Mouse (Mus musculus): ENCODE data around the gene Gjd3. TPM values are rescaled to one million over a fixed set of nuclear protein-coding genes. Genes with fewer than 3 reads are reported as not detected.
A peak's percentile ranks its signal among the peaks of the same experiment; 100 is the strongest.

Gjd3 gene
- polyA plus RNA-seq, 1 experiment from 2014 or later = 4.4 TPM

DNA sequence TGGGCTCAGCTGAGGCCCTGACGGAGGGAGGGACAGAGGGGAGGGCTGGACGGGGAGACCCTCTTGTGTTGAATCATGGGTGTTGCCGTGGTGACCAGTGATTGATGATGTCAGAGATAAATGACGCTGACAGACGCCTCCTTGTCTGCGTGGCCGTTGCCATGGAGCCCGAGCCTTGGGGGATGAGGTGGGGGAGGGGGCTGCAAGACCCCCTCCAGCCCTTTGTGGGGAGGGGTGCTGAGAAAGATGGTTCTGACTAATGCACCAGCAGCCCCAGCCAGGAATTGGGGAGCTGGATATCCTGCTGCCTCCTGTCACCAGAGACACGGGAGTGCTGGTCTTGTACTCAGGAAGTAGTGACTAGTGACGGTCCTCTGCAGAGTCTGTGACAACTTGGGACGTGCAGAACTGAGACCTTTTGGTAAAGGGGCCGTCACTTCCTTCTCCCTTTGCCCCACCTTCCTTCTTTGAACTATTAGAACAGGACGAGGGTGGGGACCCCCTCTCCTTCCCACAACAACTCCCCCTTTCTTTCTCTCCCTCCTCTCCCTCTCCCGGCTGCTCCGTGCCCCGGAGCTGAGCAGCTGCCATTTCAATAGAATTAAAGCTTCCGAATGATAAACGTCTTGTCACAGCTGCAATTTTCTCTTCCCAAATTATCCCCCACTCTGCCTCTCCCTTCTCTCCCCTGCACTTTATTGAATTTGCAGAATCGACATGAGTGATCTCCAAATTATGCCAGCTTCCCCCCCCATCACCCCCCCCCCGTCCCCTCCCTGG lies 13.9 kb downstream of the Gjd3 start:
- H3K36me3 ChIP-seq = peaks cover 59% of the 10 kb centered on the region
- no peak for ATAC-seq (replicated peaks; ENCODE audit: insufficient number of reproducible peaks, insufficient read depth, low FRiP score, low read depth)
- WGBS = 28% methylated on average over 20 of the region's 20 CpGs

DNA sequence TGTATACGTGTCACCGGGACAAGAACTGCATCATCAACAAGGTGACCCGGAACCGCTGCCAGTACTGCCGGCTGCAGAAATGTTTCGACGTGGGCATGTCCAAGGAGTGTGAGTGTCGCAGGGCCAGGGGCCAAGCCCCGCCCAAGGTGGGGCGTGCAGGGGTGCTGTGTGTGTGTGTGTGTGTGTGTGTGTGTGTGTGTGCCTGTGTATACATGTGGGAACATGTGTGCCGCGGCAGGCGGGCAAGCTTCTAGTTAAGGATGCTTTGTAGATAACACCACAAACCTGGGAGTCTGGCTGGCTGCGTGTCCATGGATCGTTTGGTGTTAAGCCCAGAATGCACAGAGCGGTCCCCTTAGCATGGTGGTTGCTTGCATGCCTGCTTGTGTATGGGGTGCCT lies 14.7 kb downstream of the Gjd3 start:
- WGBS = 51% methylated on average over 16 of the region's 16 CpGs
- H3K4me2 ChIP-seq = no peak overlapping the region
- H3K27me3 ChIP-seq = no peaks in the 10 kb centered on the region
- H3K9me3 ChIP-seq (replicated peaks) = no peaks in the 10 kb centered on the region
- peaks cover 50% of the 10 kb centered on the region for H3K36me3 ChIP-seq
- peak overlapping the region; percentile 39; the same call in 1 of the 2 replicates for H3K27ac ChIP-seq
- no peak overlapping the region for H3K4me3 ChIP-seq
- H3K4me1 ChIP-seq (replicated peaks) = peaks cover 87% of the 10 kb centered on the region
- no peak overlapping the region for H3K9ac ChIP-seq
- no peak for ATAC-seq (replicated peaks; ENCODE audit: insufficient number of reproducible peaks, insufficient read depth, low FRiP score, low read depth)

More for the DNA sequence above, 13.9 kb downstream of the Gjd3 start:
- peak overlapping the region; percentile 39; the same call in 1 of the 2 replicates for H3K27ac ChIP-seq
- H3K9ac ChIP-seq = no peak overlapping the region
- no peaks in the 10 kb centered on the region for H3K9me3 ChIP-seq (replicated peaks)
- H3K4me3 ChIP-seq = no peak overlapping the region
- peaks cover 84% of the 10 kb centered on the region for H3K4me1 ChIP-seq (replicated peaks)
- no peaks in the 10 kb centered on the region for H3K27me3 ChIP-seq
- H3K4me2 ChIP-seq = no peak overlapping the region; the same call in 1 of the 2 replicates

DNA sequence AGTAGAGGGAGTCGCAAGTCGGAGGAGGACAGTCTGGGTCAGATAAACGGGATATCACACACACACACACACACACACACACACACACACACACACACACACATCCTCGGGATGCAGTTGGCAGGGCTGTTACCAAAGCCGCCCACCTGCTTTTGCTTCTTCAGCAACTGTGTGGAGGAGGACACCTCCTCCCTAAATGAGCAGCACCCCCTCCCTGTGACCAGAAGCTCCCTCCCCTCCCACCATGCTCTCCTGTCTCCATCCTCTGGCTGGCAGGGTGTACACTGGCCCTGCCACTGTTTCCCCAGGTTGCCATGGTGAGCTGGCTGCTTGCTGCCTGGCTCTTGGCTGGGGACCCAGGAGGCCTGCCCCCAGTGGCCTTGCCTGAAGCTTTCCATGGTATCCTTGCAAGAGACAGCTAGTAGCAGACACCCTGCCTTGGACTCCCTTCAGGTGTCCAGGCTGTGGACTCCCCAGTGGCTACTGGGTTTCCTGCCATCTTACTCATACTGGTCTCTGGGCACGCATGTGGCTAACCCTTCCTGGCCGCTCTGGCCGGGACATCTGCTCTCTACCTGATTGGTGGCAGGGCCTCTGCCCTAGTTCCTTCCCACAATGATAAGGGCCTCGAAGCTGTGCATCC lies 16.2 kb downstream of the Gjd3 start:
- Histone ChIP-seq H3K36me3 (peaks cover 37% of the 10 kb centered on the region), H3K27ac (no peak overlapping the region; the same call in 1 of the 2 replicates), H3K4me1 (replicated peaks) (peaks cover 100% of the 10 kb centered on the region), H3K4me2 (0 out of 2 replicates have a peak overlapping the region, but pooled peaks have one; percentile 1), H3K9me3 (replicated peaks) (no peaks in the 10 kb centered on the region), H3K4me3 (no peak overlapping the region), H3K27me3 (no peaks in the 10 kb centered on the region), H3K9ac (no peak overlapping the region)
- ATAC-seq (replicated peaks; ENCODE audit: insufficient number of reproducible peaks, insufficient read depth, low FRiP score, low read depth) = 0 out of 2 replicates have a peak, but pooled peaks have one; percentile 12
- 33% methylated on average over 9 of the region's 9 CpGs for WGBS

DNA sequence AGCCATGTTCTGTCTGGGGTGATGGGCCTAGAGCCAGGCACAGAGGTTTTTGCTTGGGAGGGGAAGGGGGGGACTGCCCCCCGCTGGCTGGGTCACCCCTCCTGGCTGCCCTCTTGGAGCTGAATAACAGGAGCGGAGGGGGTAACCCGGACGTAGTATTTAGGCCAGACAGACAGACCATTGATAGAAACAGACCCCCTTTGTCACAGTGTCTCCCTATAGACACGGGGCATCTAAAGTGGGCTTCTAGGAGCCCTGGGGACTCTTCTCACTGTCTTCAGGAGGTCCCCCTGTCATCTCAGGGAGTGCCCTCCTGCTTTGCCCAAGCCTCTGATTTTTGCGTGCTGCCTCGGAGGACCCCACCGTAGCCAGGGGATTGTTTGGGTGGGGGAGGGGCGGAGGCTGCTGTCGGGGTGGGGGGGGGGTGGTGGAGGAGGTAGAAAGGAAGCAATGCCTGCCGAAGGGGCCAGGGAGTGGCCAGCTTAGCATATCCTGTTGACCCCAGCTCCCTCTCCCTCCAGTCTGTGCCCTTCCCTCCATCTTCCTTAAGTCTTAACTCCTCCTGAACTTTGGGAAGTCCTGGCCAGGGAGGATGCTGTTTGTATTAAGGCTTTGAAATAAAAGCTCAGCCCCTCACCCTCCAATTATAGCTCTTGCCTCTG lies 17.3 kb downstream of the Gjd3 start:
- Histone ChIP-seq H3K4me2 (peak overlapping the region; percentile 95; the same call in 1 of the 2 replicates), H3K9me3 (replicated peaks) (no peaks in the 10 kb centered on the region), H3K27ac (no peak overlapping the region; the same call in 1 of the 2 replicates), H3K4me1 (replicated peaks) (peaks cover 100% of the 10 kb centered on the region), H3K9ac (0 out of 2 replicates have a peak overlapping the region, but pooled peaks have one; percentile 33), H3K27me3 (no peaks in the 10 kb centered on the region), H3K4me3 (peak overlapping the region; percentile 70; the same call in 1 of the 2 replicates), H3K36me3 (peaks cover 28% of the 10 kb centered on the region)
- WGBS = 29% methylated on average over 11 of the region's 11 CpGs
- ATAC-seq (replicated peaks; ENCODE audit: insufficient number of reproducible peaks, insufficient read depth, low FRiP score, low read depth) = no peak

DNA sequence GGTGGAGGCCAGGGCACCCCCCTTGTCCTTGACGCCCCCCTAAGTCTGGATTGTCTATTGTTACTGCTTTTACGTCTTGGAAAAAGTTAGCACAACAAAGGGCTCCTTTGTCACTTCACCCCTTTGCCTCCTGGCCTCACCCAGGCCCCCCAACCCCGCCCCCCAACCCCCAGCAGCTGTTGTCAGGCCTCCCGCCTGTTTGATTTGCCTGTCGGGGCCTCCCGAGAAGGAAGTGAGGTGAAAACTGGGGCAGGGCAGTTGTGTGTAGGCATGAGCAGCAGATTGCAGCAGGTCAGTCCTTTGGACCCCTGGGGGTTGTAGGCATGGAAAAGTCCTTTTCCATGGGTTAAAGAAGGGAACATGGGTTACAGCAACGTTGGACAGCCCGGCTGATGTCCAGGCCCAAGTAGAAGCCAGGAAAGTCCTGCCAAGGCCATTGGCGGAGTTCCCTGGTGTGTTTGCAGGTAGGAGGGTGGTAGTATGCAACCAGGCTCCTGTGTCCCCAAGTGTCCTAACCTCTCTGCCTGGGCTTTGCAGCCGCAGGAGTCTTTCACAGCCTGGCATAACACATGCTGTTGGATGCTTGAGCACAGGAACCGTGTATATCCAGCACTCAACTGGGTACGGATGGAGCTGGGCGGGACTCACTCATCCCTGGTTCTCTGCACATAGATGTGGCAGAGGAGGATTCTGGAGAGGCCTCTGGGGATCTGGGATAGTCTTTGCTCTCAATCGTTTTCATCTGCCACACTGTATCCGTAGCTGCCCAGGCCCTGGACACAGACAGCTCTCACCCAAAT lies 18.0 kb downstream of the Gjd3 start:
- Histone ChIP-seq H3K27ac (peak overlapping the region; percentile 91), H3K9ac (peak overlapping the region; percentile 53), H3K9me3 (replicated peaks) (no peaks in the 10 kb centered on the region), H3K4me2 (peak overlapping the region; percentile 95), H3K4me3 (peak overlapping the region; percentile 70), H3K27me3 (no peaks in the 10 kb centered on the region), H3K4me1 (replicated peaks) (peaks cover 99% of the 10 kb centered on the region), H3K36me3 (peaks cover 22% of the 10 kb centered on the region)
- no peak for ATAC-seq (replicated peaks; ENCODE audit: insufficient number of reproducible peaks, insufficient read depth, low FRiP score, low read depth)
- 35% methylated on average over 15 of the region's 15 CpGs for WGBS

DNA sequence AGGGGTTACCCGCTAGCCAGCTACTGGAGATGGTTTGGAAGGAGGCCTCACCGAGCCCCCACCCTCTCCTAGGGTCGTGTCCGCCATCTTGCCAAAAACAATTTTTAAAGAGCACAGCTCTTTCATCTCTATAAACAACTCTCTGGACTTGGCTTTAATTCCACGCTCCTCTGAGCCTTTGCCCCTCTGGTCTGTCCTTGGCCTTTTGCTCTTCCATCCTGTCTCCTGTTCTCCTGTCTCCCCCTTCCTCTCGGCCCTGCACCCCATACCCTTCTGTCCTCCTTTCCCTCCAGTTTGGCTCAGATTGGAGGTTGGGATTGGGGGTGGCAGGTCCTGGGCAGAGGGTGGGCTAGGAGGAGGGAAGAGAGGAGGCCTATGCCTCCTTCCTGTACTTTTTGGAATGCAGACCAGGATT lies 18.6 kb downstream of the Gjd3 start:
- no peaks in the 10 kb centered on the region for H3K27me3 ChIP-seq
- H3K4me2 ChIP-seq = peak overlapping the region; percentile 95
- H3K27ac ChIP-seq = peak overlapping the region; percentile 91
- WGBS = 23% methylated on average over 6 of the region's 6 CpGs
- H3K4me1 ChIP-seq (replicated peaks) = peaks cover 99% of the 10 kb centered on the region
- peak overlapping the region; percentile 53 for H3K9ac ChIP-seq
- ATAC-seq (replicated peaks; ENCODE audit: insufficient number of reproducible peaks, insufficient read depth, low FRiP score, low read depth) = no peak
- peak overlapping the region; percentile 70 for H3K4me3 ChIP-seq
- H3K36me3 ChIP-seq = peaks cover 18% of the 10 kb centered on the region
- H3K9me3 ChIP-seq (replicated peaks) = no peaks in the 10 kb centered on the region

DNA sequence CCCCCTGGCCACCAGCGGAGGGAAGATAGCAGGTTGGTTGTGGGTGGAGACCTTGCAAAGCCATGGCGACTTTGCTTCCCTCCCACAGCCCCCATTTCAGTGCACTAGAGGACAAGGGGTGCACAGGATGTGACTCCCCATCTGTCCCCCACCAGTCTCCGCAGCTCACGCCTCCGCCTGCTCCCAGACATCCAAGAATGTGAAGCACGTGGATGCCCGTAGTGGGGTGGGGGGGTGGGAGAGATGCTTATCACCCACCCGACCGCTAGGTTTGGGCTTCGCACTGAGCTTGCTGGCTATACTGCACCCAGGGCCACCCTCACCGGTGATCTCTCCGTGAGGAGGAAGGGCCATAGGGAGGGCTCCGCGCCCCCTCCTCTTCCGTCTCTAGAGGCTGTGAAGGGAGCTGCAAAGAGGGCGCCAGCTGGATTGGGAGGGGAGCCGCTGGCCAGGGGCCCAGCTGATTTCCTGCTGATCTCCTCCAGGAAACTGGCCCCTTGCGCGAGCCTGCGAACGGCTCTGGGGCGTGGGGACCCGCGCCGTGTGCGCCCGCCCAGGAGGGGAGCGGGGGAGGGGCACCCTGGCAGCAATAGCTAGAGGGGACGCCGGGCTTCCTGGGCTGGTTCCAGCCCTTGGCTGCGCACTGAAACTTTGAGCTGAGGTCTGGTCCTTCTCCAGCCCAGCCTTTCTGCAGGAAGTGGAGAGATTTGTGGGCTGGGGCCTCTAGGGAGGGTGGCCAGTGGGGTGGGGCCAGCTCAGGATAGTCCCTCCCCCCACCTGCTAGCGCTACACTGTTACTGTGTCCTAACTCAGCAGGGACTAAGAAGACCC lies 19.4 kb downstream of the Gjd3 start:
- Histone ChIP-seq H3K9me3 (replicated peaks) (no peaks in the 10 kb centered on the region), H3K9ac (peak overlapping the region; percentile 53), H3K4me1 (replicated peaks) (peaks cover 96% of the 10 kb centered on the region), H3K27ac (peak overlapping the region; percentile 91), H3K27me3 (no peaks in the 10 kb centered on the region), H3K4me2 (peak overlapping the region; percentile 95), H3K36me3 (peaks cover 13% of the 10 kb centered on the region), H3K4me3 (peak overlapping the region; percentile 70)
- 0% methylated on average over 31 of the region's 32 CpGs for WGBS
- peak; percentile 82 for ATAC-seq (replicated peaks; ENCODE audit: insufficient number of reproducible peaks, insufficient read depth, low FRiP score, low read depth)

DNA sequence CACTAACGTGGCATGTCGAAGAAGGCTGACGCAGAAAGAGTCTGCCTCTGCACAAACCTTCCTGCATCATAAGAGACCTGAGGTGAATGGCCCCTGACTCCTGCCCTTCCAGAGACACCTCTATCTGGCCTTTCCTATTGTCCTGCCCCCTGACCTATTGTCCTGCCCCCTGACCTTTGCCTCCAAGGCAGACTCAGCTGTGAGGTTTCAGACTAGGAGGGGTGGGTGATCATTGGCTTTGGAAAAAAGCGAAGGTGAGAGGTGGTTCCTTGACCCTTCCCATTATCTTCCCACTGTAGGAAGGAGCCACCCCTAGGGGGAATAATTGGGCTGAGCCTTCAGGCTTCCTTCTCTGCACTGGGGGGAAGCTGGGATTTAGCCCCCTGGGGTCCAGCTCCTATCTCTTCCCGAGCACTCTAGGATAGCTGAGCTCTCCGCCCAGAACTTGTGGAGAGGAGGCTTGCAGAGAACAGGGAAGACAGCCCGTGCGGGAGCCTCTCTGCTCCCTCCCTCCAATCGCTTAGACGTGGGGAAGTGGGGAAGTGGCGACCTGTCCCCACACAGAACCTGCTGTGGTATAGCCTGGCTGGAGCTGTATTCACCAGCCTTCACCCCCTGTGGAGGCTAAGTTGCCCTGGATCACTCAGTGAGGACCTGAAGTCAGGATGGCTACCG lies 20.3 kb downstream of the Gjd3 start:
- peaks cover 8% of the 10 kb centered on the region for H3K36me3 ChIP-seq
- peak overlapping the region; percentile 53 for H3K9ac ChIP-seq
- peak overlapping the region; percentile 95 for H3K4me2 ChIP-seq
- peak overlapping the region; percentile 70 for H3K4me3 ChIP-seq
- peak overlapping the region; percentile 91 for H3K27ac ChIP-seq
- no peaks in the 10 kb centered on the region for H3K9me3 ChIP-seq (replicated peaks)
- no peaks in the 10 kb centered on the region for H3K27me3 ChIP-seq
- ATAC-seq (replicated peaks; ENCODE audit: insufficient number of reproducible peaks, insufficient read depth, low FRiP score, low read depth) = no peak
- H3K4me1 ChIP-seq (replicated peaks) = peaks cover 92% of the 10 kb centered on the region
- 20% methylated on average over 12 of the region's 12 CpGs for WGBS

DNA sequence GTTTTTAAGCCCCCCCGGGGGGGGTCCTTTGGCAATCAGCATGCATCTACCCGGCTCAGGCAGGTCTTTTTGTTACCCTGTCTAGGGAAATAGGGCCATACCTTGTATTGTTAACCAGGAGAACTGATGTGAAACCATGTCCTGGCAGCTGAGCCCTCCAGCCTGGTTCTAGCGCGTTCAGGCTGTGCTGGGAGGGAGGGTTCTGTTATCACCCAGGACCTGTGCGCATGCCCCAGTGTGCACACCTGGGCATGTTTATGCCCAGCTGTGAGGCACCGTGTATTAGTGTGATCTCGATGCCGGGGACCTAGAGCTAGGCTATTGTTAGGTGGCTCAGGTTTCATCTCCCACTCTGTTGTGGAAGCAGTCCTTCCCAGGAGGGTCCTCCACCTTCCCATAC lies 21.1 kb downstream of the Gjd3 start:
- Histone ChIP-seq H3K36me3 (peaks cover 10% of the 10 kb centered on the region), H3K9me3 (replicated peaks) (no peaks in the 10 kb centered on the region), H3K4me3 (peak overlapping the region; percentile 70), H3K4me1 (replicated peaks) (peaks cover 84% of the 10 kb centered on the region), H3K27ac (peak overlapping the region; percentile 91), H3K9ac (peak overlapping the region; percentile 75), H3K27me3 (no peaks in the 10 kb centered on the region), H3K4me2 (peak overlapping the region; percentile 95)
- no peak for ATAC-seq (replicated peaks; ENCODE audit: insufficient number of reproducible peaks, insufficient read depth, low FRiP score, low read depth)
- 19% methylated on average over 8 of the region's 8 CpGs for WGBS

Data from heart, embryonic 15.5 days (tissue).